Mouse (Mus musculus) megakaryocyte-erythroid progenitor cell, adult 5-6 weeks (primary cell): ENCODE results near the gene Hoxa9. TPM values are rescaled to one million over a fixed set of nuclear protein-coding genes. Genes with fewer than 3 reads are reported as not detected.

Experiments used
- ATAC-seq: replicated peaks from 2 replicates; pipeline ENCODE4 v1.8.0; 2016; ENCODE audit warnings: mild to moderate bottlenecking, inconsistent platforms; ENCODE audit not compliant: severe bottlenecking, poor library complexity, low FRiP score, low TSS enrichment
- total RNA-seq, 2 experiments: library from RNA; stranded (forward) in 1 of 2; stranded (reverse) in 1 of 2; fragments of 200-1000, 215-1000 nt in 1 of 2; fragments of >200 nt in 1 of 2; fragmentation: Nextera tagmentation in 1 of 2; gene quantifications; 2 replicates each; pipeline ENCODE4 v1.2.3; 2014 to 2017

Gene Hoxa9
- total RNA-seq, 2 experiments from 2014 or later, result 9.7 to 10.3 TPM

GRCm38 (mm10) chr6:52246403-52246803, 15.5 kb upstream of the Hoxa9 start:
- no peak for ATAC-seq

- no peak for ATAC-seq
Measured at GRCm38 (mm10) chr6:52245757-52246142, 14.9 kb upstream of the Hoxa9 start, which contains the start of gene Hoxa11. Gene Hoxa11 (minus strand): TSS chr6:52245810.

GRCm38 (mm10) chr6:52245040-52245756, 14.3 kb upstream of the Hoxa9 start:
- ATAC-seq, result no peak

- ATAC-seq, result no peak
Measured at GRCm38 (mm10) chr6:52244471-52245039, 13.7 kb upstream of the Hoxa9 start.

GRCm38 (mm10) chr6:52243681-52244121, 12.8 kb upstream of the Hoxa9 start:
- ATAC-seq, result no peak

GRCm38 (mm10) chr6:52242801-52243332, 12.0 kb upstream of the Hoxa9 start:
- ATAC-seq, result no peak

GRCm38 (mm10) chr6:52241001-52241621, 10.2 kb upstream of the Hoxa9 start:
- ATAC-seq, result no peak

- ATAC-seq, result peak; percentile 80
Measured at GRCm38 (mm10) chr6:52240389-52241000, 9.6 kb upstream of the Hoxa9 start, which contains the start of gene Hoxa10. Gene Hoxa10 (minus strand): TSS chr6:52240854.

- ATAC-seq, result no peak
Measured at GRCm38 (mm10) chr6:52239625-52240388, 8.9 kb upstream of the Hoxa9 start.

GRCm38 (mm10) chr6:52238976-52239375, 8.1 kb upstream of the Hoxa9 start:
- ATAC-seq, result no peak

- no peak for ATAC-seq
Measured at GRCm38 (mm10) chr6:52238155-52238545, 7.3 kb upstream of the Hoxa9 start.

GRCm38 (mm10) chr6:52237346-52238154, 6.7 kb upstream of the Hoxa9 start:
- ATAC-seq, result no peak

- ATAC-seq, result no peak
Measured at GRCm38 (mm10) chr6:52236806-52237205, 5.9 kb upstream of the Hoxa9 start.

- no peak for ATAC-seq
Measured at GRCm38 (mm10) chr6:52235866-52236265, 5.0 kb upstream of the Hoxa9 start.

GRCm38 (mm10) chr6:52235267-52235666, 4.4 kb upstream of the Hoxa9 start:
- ATAC-seq, result no peak

- no peak for ATAC-seq
Measured at GRCm38 (mm10) chr6:52234428-52235140, 3.7 kb upstream of the Hoxa9 start.

- ATAC-seq, result no peak
Measured at GRCm38 (mm10) chr6:52233546-52234427, 2.9 kb upstream of the Hoxa9 start.
